Mouse (Mus musculus) kidney, postnatal 0 days (tissue): Measurements from ENCODE around the gene Znrf1. TPM values are rescaled to one million over a fixed set of nuclear protein-coding genes. Genes with fewer than 3 reads are reported as not detected.

Experiments used
- ATAC-seq: fragments of 200-750 bp; cut with Nextera tagmentation; replicated peaks from 2 replicates; pipeline ENCODE4 v1.8.0; 2017; ENCODE audit warnings: low read depth, moderate number of reproducible peaks, moderate TSS enrichment, moderate library complexity; ENCODE audit not compliant: low FRiP score
- DNase-seq: peaks from one replicate; pipeline ENCODE4 v3.0.0-alpha.2; 2016; ENCODE audit warnings: low spot score
- H3K27ac ChIP-seq: fragments of 300-500 bp; sonication (generic); 2 replicates; pipeline ENCODE4 v1.5.1; 2014; ENCODE audit warnings: mild to moderate bottlenecking
- H3K27me3 ChIP-seq: fragments of 300-500 bp; sonication (generic); 2 replicates; pipeline ENCODE4 v1.6.1; 2014; ENCODE audit warnings: low read length, mixed read lengths; ENCODE audit not compliant: insufficient read depth
- H3K36me3 ChIP-seq: fragments of 300-500 bp; sonication (generic); 2 replicates; pipeline ENCODE4 v1.6.1; 2014; ENCODE audit warnings: low read length, mixed read lengths; ENCODE audit not compliant: insufficient read depth
- H3K4me1 ChIP-seq: fragments of 300-500 bp; sonication (generic); replicated peaks from 2 replicates; pipeline ENCODE4 v1.6.1; 2014; ENCODE audit warnings: antibody characterized with exemption, low read length, mixed read lengths; ENCODE audit not compliant: insufficient read depth
- H3K4me2 ChIP-seq: fragments of 300-500 bp; sonication (generic); 2 replicates; pipeline ENCODE4 v1.6.1; 2014; ENCODE audit warnings: mild to moderate bottlenecking, low read length, moderate library complexity, mixed read lengths
- H3K4me3 ChIP-seq: fragments of 300-500 bp; sonication (generic); replicated peaks from 2 replicates; pipeline ENCODE4 v1.5.1; 2014; ENCODE audit warnings: low read depth, low read length
- H3K9ac ChIP-seq: fragments of 300-500 bp; sonication (generic); 2 replicates; pipeline ENCODE4 v1.6.1; 2014; ENCODE audit warnings: low read depth, low read length
- H3K9me3 ChIP-seq: fragments of 300-500 bp; sonication (generic); replicated peaks from 2 replicates; pipeline ENCODE4 v1.6.1; 2016; ENCODE audit warnings: low read length, inconsistent platforms, mixed read lengths
- CTCF ChIP-seq: IDR thresholded peaks from 2 replicates; pipeline ENCODE4 v1.5.1; 2016; ENCODE audit warnings: antibody characterized with exemption, low read depth, mild to moderate bottlenecking, moderate library complexity
- WGBS: fragments of 180-500 bp; shearing (Covaris S2); extraction: QIAGEN DNeasy Blood & Tissue Kit; methylation state at CpG from one replicate; pipeline ENCODE4 v1.1.7; 2014; 5-methylcytosine and 5-hydroxymethylcytosine counted together
- polyA plus RNA-seq: library from polyadenylated mRNA; unstranded; fragments of >200 nt; fragmentation: Nextera tagmentation; extraction: Ambion mirVana; gene quantifications from 2 replicates; pipeline ENCODE4 v1.2.1, GENCODE M21; 2015

The Znrf1 gene
- polyA plus RNA-seq, 1 experiment from 2014 or later: 22.5 TPM

DNA sequence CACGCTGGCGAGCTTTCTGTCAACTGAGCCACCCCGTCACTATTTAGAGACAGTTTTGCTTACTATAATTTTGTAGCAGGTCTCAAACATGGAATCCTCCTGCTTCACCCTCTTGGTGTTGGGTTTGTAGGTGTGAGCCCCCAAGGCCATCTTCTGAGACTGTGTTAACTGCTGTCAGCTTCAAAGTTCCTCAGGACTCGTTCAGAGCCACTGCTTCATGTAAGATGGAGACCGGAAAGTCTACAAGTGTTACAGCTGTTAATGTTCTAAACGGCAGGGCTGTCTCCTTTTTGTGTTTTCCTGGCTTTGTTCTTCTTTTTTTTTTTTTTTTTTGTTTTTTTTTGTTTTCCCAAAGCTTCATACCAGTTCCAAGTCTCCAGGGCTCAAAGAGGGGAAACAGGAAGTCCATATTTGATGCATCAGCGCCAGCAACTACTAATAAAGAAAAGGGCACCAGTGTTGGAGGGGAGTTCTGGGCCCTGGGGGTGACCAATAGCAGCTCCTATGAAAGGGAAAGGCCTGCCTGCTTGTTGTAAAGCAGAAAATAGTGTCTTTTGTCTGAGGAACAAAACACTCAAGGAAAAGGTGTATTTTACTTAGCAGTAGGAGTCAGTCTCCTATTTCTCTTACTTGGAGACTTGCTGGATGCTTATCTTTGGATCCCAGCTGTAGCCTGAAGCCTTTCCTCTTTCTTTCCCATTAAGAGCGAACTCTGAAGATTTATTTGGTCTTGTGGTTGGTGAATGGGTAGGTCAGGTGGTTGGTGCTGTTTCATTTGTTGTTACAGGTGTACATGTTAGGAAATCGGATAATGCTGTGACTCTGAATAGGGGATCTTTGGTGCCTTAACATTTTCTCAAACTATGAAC lies 14.3 kb downstream of the Znrf1 start:
- no peak for TF ChIP-seq CTCF
- peak; percentile 64 for DNase-seq

GRCm38 (mm10) chr8:111551511-111552130 lies 15.7 kb downstream of the Znrf1 start:
- Histone ChIP-seq H3K27ac (no peak overlapping the region), H3K9ac (no peak overlapping the region), H3K27me3 (no peaks in the 10 kb centered on the region), H3K4me2 (no peak overlapping the region), H3K9me3 (no peaks in the 10 kb centered on the region), H3K36me3 (no peaks in the 10 kb centered on the region), H3K4me1 (peaks cover 6% of the 10 kb centered on the region), H3K4me3 (no peak overlapping the region)
- 67% methylated on average over 8 of the region's 8 CpGs for WGBS
- ATAC-seq: no peak
- DNase-seq: no peak
- TF ChIP-seq CTCF: no peak

More for the DNA sequence above, 14.3 kb downstream of the Znrf1 start:
- WGBS: 41% methylated on average over 9 of the region's 9 CpGs
- Histone ChIP-seq H3K9ac (no peak overlapping the region), H3K4me3 (no peak overlapping the region), H3K27me3 (no peaks in the 10 kb centered on the region), H3K36me3 (no peaks in the 10 kb centered on the region), H3K4me1 (peaks cover 6% of the 10 kb centered on the region), H3K4me2 (no peak overlapping the region), H3K9me3 (no peaks in the 10 kb centered on the region), H3K27ac (peak overlapping the region; percentile 78)
- ATAC-seq: no peak

GRCm38 (mm10) chr8:111561824-111562223 lies 25.9 kb downstream of the Znrf1 start:
- no peak for TF ChIP-seq CTCF
- no peak overlapping the region for H3K4me2 ChIP-seq
- H3K27me3 ChIP-seq: no peaks in the 10 kb centered on the region
- no peaks in the 10 kb centered on the region for H3K36me3 ChIP-seq
- DNase-seq (no peak), ATAC-seq (no peak)
- no peak overlapping the region for H3K27ac ChIP-seq
- 86% methylated on average over 4 of the region's 4 CpGs for WGBS
- H3K9me3 ChIP-seq: no peaks in the 10 kb centered on the region
- no peak overlapping the region for H3K9ac ChIP-seq
- H3K4me3 ChIP-seq: no peak overlapping the region
- H3K4me1 ChIP-seq: no peaks in the 10 kb centered on the region

- Histone ChIP-seq H3K9me3 (no peaks in the 10 kb centered on the region), H3K36me3 (no peaks in the 10 kb centered on the region), H3K27ac (no peak overlapping the region), H3K4me2 (no peak overlapping the region), H3K27me3 (no peaks in the 10 kb centered on the region), H3K9ac (no peak overlapping the region), H3K4me1 (no peaks in the 10 kb centered on the region), H3K4me3 (no peak overlapping the region)
- no peak for DNase-seq
- 87% methylated on average over 5 of the region's 5 CpGs for WGBS
- TF ChIP-seq CTCF: no peak
- ATAC-seq: no peak
Measured at GRCm38 (mm10) chr8:111562274-111562803, 26.4 kb downstream of the Znrf1 start.

DNA sequence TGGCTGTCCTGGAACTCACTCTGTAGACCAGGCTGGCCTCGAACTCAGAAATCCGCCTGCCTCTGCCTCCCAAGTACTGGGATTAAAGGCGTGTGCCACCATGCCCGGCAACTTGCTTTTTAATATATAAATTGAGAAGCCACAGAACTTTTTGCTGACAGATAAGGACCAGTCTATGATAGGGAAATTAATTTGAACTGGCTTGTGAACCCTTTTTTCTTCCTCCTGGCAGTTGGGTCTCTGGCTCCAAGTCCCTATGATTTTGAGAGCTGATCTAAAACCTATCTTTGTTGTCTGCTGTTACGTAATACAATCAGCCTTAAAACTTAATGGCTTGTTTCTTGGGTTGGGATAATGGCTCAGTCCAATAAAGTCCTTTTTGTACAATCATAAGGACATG lies 27.2 kb downstream of the Znrf1 start:
- no peak for DNase-seq
- no peak for TF ChIP-seq CTCF
- Histone ChIP-seq H3K4me2 (no peak overlapping the region), H3K9me3 (no peaks in the 10 kb centered on the region), H3K27ac (no peak overlapping the region), H3K4me1 (0 out of 2 replicates have a peak, but pooled peaks cover 2% of the 10 kb centered on the region), H3K27me3 (no peaks in the 10 kb centered on the region), H3K4me3 (no peak overlapping the region), H3K36me3 (no peaks in the 10 kb centered on the region), H3K9ac (no peak overlapping the region)
- no peak for ATAC-seq
- 93% methylated on average over 5 of the region's 5 CpGs for WGBS

- no peak for DNase-seq
- Histone ChIP-seq H3K36me3 (no peaks in the 10 kb centered on the region), H3K27me3 (no peaks in the 10 kb centered on the region), H3K4me3 (no peak overlapping the region), H3K9ac (no peak overlapping the region), H3K4me1 (0 out of 2 replicates have a peak, but pooled peaks cover 4% of the 10 kb centered on the region), H3K27ac (no peak overlapping the region), H3K9me3 (no peaks in the 10 kb centered on the region), H3K4me2 (no peak overlapping the region)
- 90% methylated on average over 4 of the region's 4 CpGs for WGBS
- no peak for ATAC-seq
- TF ChIP-seq CTCF: no peak
Measured at GRCm38 (mm10) chr8:111563687-111564086, 27.8 kb downstream of the Znrf1 start.
